Mouse (Mus musculus): ENCODE measurements around the gene Ash1l.

GRCm38 (mm10) chr3:89103291-89103595 lies 152.8 kb downstream of the Ash1l start:
- TF ChIP-seq CTCF (IDR thresholded peaks at IDR 0.05; ENCODE audit: extremely low read depth, insufficient read length, insufficient replicate concordance, low read depth, low read length) (no peak), POLR2A (IDR thresholded peaks at IDR 0.05; ENCODE audit: low read depth, low read length) (no peak)
